Mouse (Mus musculus): ENCODE data around the gene Cpsf6.
"Not testable (repeated sequence)": the region's sequence is repeated elsewhere in the genome, so short reads cannot be mapped to it uniquely, and the experiment has no call there.

Gene Cpsf6

GRCm38 (mm10) chr10:117387961-117388636, 8.3 kb upstream of the Cpsf6 start:
- not testable (repeated sequence) for DNase-seq (ENCODE audit: extremely low read depth, insufficient read length, low spot score)

GRCm38 (mm10) chr10:117386981-117387380, 7.2 kb upstream of the Cpsf6 start:
- no peak for DNase-seq (ENCODE audit: extremely low read depth, insufficient read length, low spot score)

GRCm38 (mm10) chr10:117386261-117386660, 6.4 kb upstream of the Cpsf6 start:
- no peak for DNase-seq (ENCODE audit: extremely low read depth, insufficient read length, low spot score)

GRCm38 (mm10) chr10:117385431-117385830, 5.6 kb upstream of the Cpsf6 start:
- DNase-seq (ENCODE audit: extremely low read depth, insufficient read length, low spot score) = no peak

GRCm38 (mm10) chr10:117385086-117385430, 5.2 kb upstream of the Cpsf6 start:
- DNase-seq (ENCODE audit: extremely low read depth, insufficient read length, low spot score) = no peak

- no peak for DNase-seq (ENCODE audit: extremely low read depth, insufficient read length, low spot score)
Observed at GRCm38 (mm10) chr10:117384386-117385085, 4.7 kb upstream of the Cpsf6 start.

- no peak for DNase-seq (ENCODE audit: extremely low read depth, insufficient read length, low spot score)
Observed at GRCm38 (mm10) chr10:117383941-117384340, 4.1 kb upstream of the Cpsf6 start.

- DNase-seq (ENCODE audit: extremely low read depth, insufficient read length, low spot score) = no peak
Observed at GRCm38 (mm10) chr10:117382996-117383550, 3.3 kb upstream of the Cpsf6 start.

- no peak for DNase-seq (ENCODE audit: extremely low read depth, insufficient read length, low spot score)
Observed at GRCm38 (mm10) chr10:117382146-117382545, 2.3 kb upstream of the Cpsf6 start.

GRCm38 (mm10) chr10:117380721-117381570, 1.1 kb upstream of the Cpsf6 start:
- no peak for DNase-seq (ENCODE audit: extremely low read depth, insufficient read length, low spot score)

- no peak for DNase-seq (ENCODE audit: extremely low read depth, insufficient read length, low spot score)
Observed at GRCm38 (mm10) chr10:117379441-117379840, 374 bp downstream of the Cpsf6 start.

GRCm38 (mm10) chr10:117378642-117379041, 1.2 kb downstream of the Cpsf6 start:
- no peak for DNase-seq (ENCODE audit: extremely low read depth, insufficient read length, low spot score)

GRCm38 (mm10) chr10:117378291-117378555, 1.6 kb downstream of the Cpsf6 start:
- DNase-seq (ENCODE audit: extremely low read depth, insufficient read length, low spot score) = no peak

- DNase-seq (ENCODE audit: extremely low read depth, insufficient read length, low spot score) = no peak
Observed at GRCm38 (mm10) chr10:117377431-117378290, 2.2 kb downstream of the Cpsf6 start.

GRCm38 (mm10) chr10:117376580-117377189, 3.1 kb downstream of the Cpsf6 start:
- peak; percentile 90 for DNase-seq (ENCODE audit: extremely low read depth, insufficient read length, low spot score)

- DNase-seq (ENCODE audit: extremely low read depth, insufficient read length, low spot score) = peak; percentile 74
Observed at GRCm38 (mm10) chr10:117375841-117376579, 3.8 kb downstream of the Cpsf6 start.

- DNase-seq (ENCODE audit: extremely low read depth, insufficient read length, low spot score) = no peak
Observed at GRCm38 (mm10) chr10:117375163-117375562, 4.7 kb downstream of the Cpsf6 start.

GRCm38 (mm10) chr10:117363106-117363505, 16.7 kb downstream of the Cpsf6 start:
- peak; percentile 27 for DNase-seq (ENCODE audit: extremely low read depth, insufficient read length, low spot score)

GRCm38 (mm10) chr10:117358891-117359290, 20.9 kb downstream of the Cpsf6 start:
- DNase-seq (ENCODE audit: extremely low read depth, insufficient read length, low spot score) = no peak

Data from 3134 (cell line).